Mouse (Mus musculus) olfactory bulb, adult 2 months (tissue): Measurements from ENCODE around the gene Fars2.

Source experiments
- CTCF ChIP-seq: fragments of 200-500 bp; IDR thresholded peaks from 2 replicates; pipeline ENCODE4 v1.5.1; 2012; ENCODE audit warnings: low read depth, mild to moderate bottlenecking, low read length, moderate library complexity; ENCODE audit not compliant: insufficient read depth
- POLR2A ChIP-seq: fragments of 200-500 bp; IDR thresholded peaks from 2 replicates; pipeline ENCODE4 v1.6.1; 2012; ENCODE audit warnings: mild to moderate bottlenecking, low read depth, low read length, moderate library complexity; ENCODE audit not compliant: insufficient read depth

- no peak for TF ChIP-seq CTCF
- no peak for TF ChIP-seq POLR2A
Observed at GRCm38 (mm10) chr13:36282785-36283544, 165.8 kb downstream of the Fars2 start.
